Mouse (Mus musculus) heart, embryonic 12.5 days (tissue): ENCODE results near the gene Tbc1d12. TPM values are rescaled to one million over a fixed set of nuclear protein-coding genes. Genes with fewer than 3 reads are reported as not detected.
"Not testable (repeated sequence)": the region's sequence is repeated elsewhere in the genome, so short reads cannot be mapped to it uniquely, and the experiment has no call there.

Experiments used
- ATAC-seq: fragments of 200-750 bp; cut with Nextera tagmentation; 2 replicates; pipeline ENCODE4 v1.8.0; 2017; ENCODE audit warnings: moderate TSS enrichment, moderate library complexity; ENCODE audit not compliant: insufficient number of reproducible peaks, low FRiP score
- H3K27ac ChIP-seq: fragments of 300-500 bp; sonication (generic); 2 replicates; pipeline ENCODE4 v1.5.1; 2016; ENCODE audit warnings: mild to moderate bottlenecking, moderate library complexity; ENCODE audit not compliant: poor library complexity, severe bottlenecking
- H3K27me3 ChIP-seq: fragments of 300-500 bp; sonication (generic); replicated peaks from 2 replicates; pipeline ENCODE4 v1.6.1; 2016; ENCODE audit warnings: mild to moderate bottlenecking, moderate library complexity
- H3K36me3 ChIP-seq: fragments of 300-500 bp; sonication (generic); 2 replicates; pipeline ENCODE4 v1.6.1; 2016; ENCODE audit warnings: mild to moderate bottlenecking, moderate library complexity
- H3K4me1 ChIP-seq: fragments of 300-500 bp; sonication (generic); replicated peaks from 2 replicates; pipeline ENCODE4 v1.6.1; 2016; ENCODE audit warnings: mild to moderate bottlenecking
- H3K4me2 ChIP-seq: fragments of 300-500 bp; sonication (generic); 2 replicates; pipeline ENCODE4 v1.6.1; 2016; ENCODE audit warnings: mild to moderate bottlenecking, moderate library complexity
- H3K4me3 ChIP-seq: fragments of 300-500 bp; sonication (generic); 2 replicates; pipeline ENCODE4 v1.5.1; 2016; ENCODE audit warnings: mild to moderate bottlenecking
- H3K9ac ChIP-seq: fragments of 300-500 bp; sonication (generic); 2 replicates; pipeline ENCODE4 v1.6.1; 2016; ENCODE audit warnings: mild to moderate bottlenecking, moderate library complexity
- H3K9me3 ChIP-seq: fragments of 300-500 bp; sonication (generic); replicated peaks from 2 replicates; pipeline ENCODE4 v1.6.1; 2016; ENCODE audit warnings: mild to moderate bottlenecking, moderate library complexity
- WGBS: fragments of 180-500 bp; shearing (Covaris S2); methylation state at CpG from one replicate; pipeline ENCODE4 v1.1.7; 2016; 5-methylcytosine and 5-hydroxymethylcytosine counted together
- polyA plus RNA-seq: library from polyadenylated mRNA; unstranded; fragments of >200 nt; fragmentation: Nextera tagmentation; extraction: Ambion mirVana; gene quantifications from 2 replicates; pipeline ENCODE4 v1.2.1, GENCODE M21; 2016

Gene Tbc1d12
- polyA plus RNA-seq, 1 experiment from 2014 or later, result 2.3 TPM

GRCm38 (mm10) chr19:38836084-38836437 is 318 bp upstream of the Tbc1d12 start:
- Histone ChIP-seq H3K9ac (peak overlapping the region; percentile 93), H3K4me1 (no peaks in the 10 kb centered on the region), H3K9me3 (no peaks in the 10 kb centered on the region), H3K36me3 (no peaks in the 10 kb centered on the region), H3K27ac (peak overlapping the region; percentile 89), H3K27me3 (no peaks in the 10 kb centered on the region), H3K4me2 (peak overlapping the region; percentile 85), H3K4me3 (peak overlapping the region; percentile 97)
- WGBS, result 19% methylated on average over 10 of the region's 10 CpGs
- no peak for ATAC-seq

- WGBS, result under 1% methylated on average over 54 of the region's 54 CpGs
- peak; percentile 75 for ATAC-seq
Measured at GRCm38 (mm10) chr19:38837171-38837641, 827 bp downstream of the Tbc1d12 start.

GRCm38 (mm10) chr19:38844817-38845216 is 8.4 kb downstream of the Tbc1d12 start:
- no peak overlapping the region for H3K4me3 ChIP-seq
- WGBS, result 83% methylated on average over 5 of the region's 5 CpGs
- H3K9me3 ChIP-seq, result 0 out of 2 replicates have a peak, but pooled peaks cover 6% of the 10 kb centered on the region
- no peak overlapping the region for H3K27ac ChIP-seq
- H3K4me1 ChIP-seq, result no peaks in the 10 kb centered on the region
- H3K9ac ChIP-seq, result no peak overlapping the region
- H3K27me3 ChIP-seq, result no peaks in the 10 kb centered on the region
- ATAC-seq, result no peak
- no peak overlapping the region for H3K4me2 ChIP-seq
- H3K36me3 ChIP-seq, result peaks cover 4% of the 10 kb centered on the region; the same call in 1 of the 2 replicates

More at GRCm38 (mm10) chr19:38837171-38837641, 827 bp downstream of the Tbc1d12 start:
- Histone ChIP-seq H3K36me3 (peaks cover 4% of the 10 kb centered on the region; the same call in 1 of the 2 replicates), H3K27me3 (no peaks in the 10 kb centered on the region), H3K4me3 (peak overlapping the region; percentile 97), H3K4me1 (no peaks in the 10 kb centered on the region), H3K27ac (peak overlapping the region; percentile 89), H3K9ac (peak overlapping the region; percentile 93), H3K4me2 (peak overlapping the region; percentile 85), H3K9me3 (0 out of 2 replicates have a peak, but pooled peaks cover 3% of the 10 kb centered on the region)

- Histone ChIP-seq H3K4me2 (no peak overlapping the region), H3K9me3 (0 out of 2 replicates have a peak, but pooled peaks cover 6% of the 10 kb centered on the region), H3K4me1 (no peaks in the 10 kb centered on the region), H3K36me3 (peaks cover 4% of the 10 kb centered on the region; the same call in 1 of the 2 replicates), H3K9ac (no peak overlapping the region), H3K4me3 (no peak overlapping the region), H3K27ac (no peak overlapping the region), H3K27me3 (no peaks in the 10 kb centered on the region)
- WGBS, result 78% methylated on average over 2 of the region's 2 CpGs
- ATAC-seq, result no peak
Measured at GRCm38 (mm10) chr19:38846373-38846772, 10.0 kb downstream of the Tbc1d12 start.

GRCm38 (mm10) chr19:38858224-38858623 is 21.8 kb downstream of the Tbc1d12 start:
- H3K9ac ChIP-seq, result no peak overlapping the region
- H3K27me3 ChIP-seq, result no peaks in the 10 kb centered on the region
- H3K4me2 ChIP-seq, result no peak overlapping the region
- H3K4me1 ChIP-seq, result peaks cover 12% of the 10 kb centered on the region
- 88% methylated on average over 3 of the region's 3 CpGs for WGBS
- no peak for ATAC-seq
- no peak overlapping the region for H3K27ac ChIP-seq
- no peak overlapping the region for H3K4me3 ChIP-seq
- H3K36me3 ChIP-seq, result no peaks in the 10 kb centered on the region
- no peaks in the 10 kb centered on the region for H3K9me3 ChIP-seq

GRCm38 (mm10) chr19:38862523-38862922 is 26.1 kb downstream of the Tbc1d12 start:
- Histone ChIP-seq H3K9me3 (no peaks in the 10 kb centered on the region), H3K4me1 (no peaks in the 10 kb centered on the region), H3K27ac (no peak overlapping the region), H3K36me3 (0 out of 2 replicates have a peak, but pooled peaks cover 3% of the 10 kb centered on the region), H3K9ac (no peak overlapping the region), H3K27me3 (no peaks in the 10 kb centered on the region), H3K4me3 (no peak overlapping the region), H3K4me2 (no peak overlapping the region)
- no peak for ATAC-seq
- WGBS, result 90% methylated on average over 6 of the region's 6 CpGs

GRCm38 (mm10) chr19:38874825-38875224 is 38.4 kb downstream of the Tbc1d12 start:
- H3K27me3 ChIP-seq, H3K9ac ChIP-seq, H3K4me1 ChIP-seq, H3K9me3 ChIP-seq, H3K4me3 ChIP-seq, H3K4me2 ChIP-seq, ATAC-seq, H3K36me3 ChIP-seq, H3K27ac ChIP-seq: not testable (repeated sequence)
- WGBS, result 73% methylated on average over 4 of the region's 8 CpGs

GRCm38 (mm10) chr19:38880300-38880699 is 43.9 kb downstream of the Tbc1d12 start:
- Histone ChIP-seq H3K4me3 (no peak overlapping the region), H3K36me3 (peaks cover 11% of the 10 kb centered on the region), H3K9ac (no peak overlapping the region), H3K9me3 (no peaks in the 10 kb centered on the region), H3K27ac (no peak overlapping the region), H3K4me1 (0 out of 2 replicates have a peak, but pooled peaks cover 4% of the 10 kb centered on the region), H3K4me2 (no peak overlapping the region), H3K27me3 (no peaks in the 10 kb centered on the region)
- ATAC-seq, result no peak

- H3K4me1 ChIP-seq, result no peaks in the 10 kb centered on the region
- 72% methylated on average over 12 of the region's 12 CpGs for WGBS
- no peak overlapping the region for H3K9ac ChIP-seq
- no peak overlapping the region for H3K27ac ChIP-seq
- H3K36me3 ChIP-seq, result peaks cover 6% of the 10 kb centered on the region; the same call in 1 of the 2 replicates
- no peak for ATAC-seq
- H3K4me3 ChIP-seq, result no peak overlapping the region
- no peaks in the 10 kb centered on the region for H3K9me3 ChIP-seq
- no peaks in the 10 kb centered on the region for H3K27me3 ChIP-seq
- H3K4me2 ChIP-seq, result no peak overlapping the region
Measured at GRCm38 (mm10) chr19:38901146-38902135, 65.1 kb downstream of the Tbc1d12 start.

- H3K4me1 ChIP-seq, result no peaks in the 10 kb centered on the region
- ATAC-seq, result no peak
- H3K9ac ChIP-seq, result no peak overlapping the region
- no peak overlapping the region for H3K4me2 ChIP-seq
- peaks cover 6% of the 10 kb centered on the region; the same call in 1 of the 2 replicates for H3K36me3 ChIP-seq
- WGBS, result 70% methylated on average over 5 of the region's 5 CpGs
- H3K4me3 ChIP-seq, result no peak overlapping the region
- no peaks in the 10 kb centered on the region for H3K27me3 ChIP-seq
- no peak overlapping the region for H3K27ac ChIP-seq
- no peaks in the 10 kb centered on the region for H3K9me3 ChIP-seq
Measured at GRCm38 (mm10) chr19:38902501-38902900, 66.1 kb downstream of the Tbc1d12 start.

- no peak overlapping the region for H3K4me3 ChIP-seq
- H3K27me3 ChIP-seq, result no peaks in the 10 kb centered on the region
- no peak for ATAC-seq
- H3K36me3 ChIP-seq, result peaks cover 17% of the 10 kb centered on the region
- H3K9me3 ChIP-seq, result no peaks in the 10 kb centered on the region
- WGBS, result 92% methylated on average over 9 of the region's 9 CpGs
- no peaks in the 10 kb centered on the region for H3K4me1 ChIP-seq
- H3K9ac ChIP-seq, result no peak overlapping the region
- H3K27ac ChIP-seq, result no peak overlapping the region
- H3K4me2 ChIP-seq, result no peak overlapping the region
Measured at GRCm38 (mm10) chr19:38913786-38914185, 77.4 kb downstream of the Tbc1d12 start.
